Mouse (Mus musculus) cerebellum, adult 18-20 months (tissue): Measurements from ENCODE around the gene Magt1.
"Not testable (repeated sequence)": the region's sequence is repeated elsewhere in the genome, so short reads cannot be mapped to it uniquely, and the experiment has no call there.

Source experiments
- DNase-seq, 2 experiments: peaks; one replicate each; pipeline ENCODE4 v3.0.0; 2021

Gene Magt1

DNA sequence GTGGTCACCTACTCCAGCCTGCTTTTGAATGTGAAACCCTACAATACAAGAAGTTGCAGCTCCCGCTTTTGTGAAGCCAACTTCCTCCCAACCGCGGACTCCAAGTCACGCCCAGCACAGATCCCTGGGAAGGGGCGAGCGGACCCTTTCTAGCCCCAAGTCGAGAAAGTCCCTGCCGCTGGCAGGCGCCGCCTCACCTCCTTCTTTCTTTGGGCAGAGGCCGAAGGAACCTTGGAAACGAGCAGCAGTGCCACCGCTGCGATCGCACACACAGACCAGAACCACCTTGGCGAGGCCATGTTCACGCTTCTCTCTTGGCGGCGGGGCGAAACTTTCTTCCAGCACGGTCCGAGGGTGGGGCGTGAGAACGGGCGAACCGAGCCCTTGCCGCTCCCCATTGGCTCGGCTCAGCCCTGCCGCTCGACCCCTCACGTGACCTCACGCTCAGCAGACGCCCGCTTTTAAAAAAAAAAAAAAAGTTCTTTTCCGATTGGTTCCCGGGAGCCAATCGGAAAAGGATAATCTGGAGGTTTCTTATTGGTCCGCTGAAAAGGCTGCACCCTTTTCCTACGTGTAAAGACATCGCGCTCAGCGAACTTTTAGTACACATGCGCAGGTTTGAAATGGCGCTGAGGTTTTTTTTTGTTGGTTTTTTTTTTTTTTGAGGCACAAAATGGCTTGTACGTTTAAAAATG lies at the start of gene Magt1:
TSS of gene Magt1 (minus strand) at position 442 of the 695 bp plus-strand sequence.
- peak; percentile 78 to 88 for DNase-seq

DNA sequence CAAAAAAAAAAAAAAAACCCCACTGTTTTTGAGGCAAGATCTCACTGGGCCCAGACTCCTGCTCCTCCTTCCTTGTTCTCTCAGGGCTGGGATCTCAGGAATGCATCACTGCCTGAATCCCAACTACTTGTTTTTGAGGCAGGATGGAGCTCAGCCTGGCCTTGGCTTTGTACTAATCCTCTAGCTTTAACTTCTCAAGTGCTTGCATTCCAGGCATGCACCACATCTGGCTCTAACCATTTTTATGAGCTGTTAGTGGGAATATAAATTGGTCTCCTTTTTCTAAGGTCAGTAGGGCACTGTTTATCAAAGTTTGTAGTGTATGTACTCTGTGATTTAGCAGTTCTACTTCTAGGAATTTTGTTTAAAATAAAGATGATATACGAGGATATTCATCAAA lies 36.5 kb upstream of the Magt1 start:
- no peak for DNase-seq

DNA sequence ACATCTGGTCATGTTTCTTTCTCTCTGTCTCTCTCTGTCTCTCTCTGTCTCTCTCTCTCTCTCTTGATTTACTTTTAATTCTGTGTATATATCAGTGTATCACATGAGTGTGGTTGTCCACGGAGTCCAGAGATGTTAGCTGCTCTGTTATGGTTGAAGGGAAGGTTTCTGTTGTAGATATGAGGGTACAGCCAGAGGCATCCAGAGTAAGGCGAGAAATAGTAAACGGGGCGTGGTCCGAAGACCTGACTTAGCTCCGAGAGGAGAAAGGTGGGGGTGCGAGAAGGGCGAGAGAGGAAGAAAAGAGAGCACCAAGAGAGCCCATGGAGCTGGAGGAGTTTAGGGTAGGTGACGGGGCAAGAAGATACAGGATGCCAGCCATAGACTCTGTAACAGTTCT lies 34.2 kb upstream of the Magt1 start:
- DNase-seq: no peak

DNA sequence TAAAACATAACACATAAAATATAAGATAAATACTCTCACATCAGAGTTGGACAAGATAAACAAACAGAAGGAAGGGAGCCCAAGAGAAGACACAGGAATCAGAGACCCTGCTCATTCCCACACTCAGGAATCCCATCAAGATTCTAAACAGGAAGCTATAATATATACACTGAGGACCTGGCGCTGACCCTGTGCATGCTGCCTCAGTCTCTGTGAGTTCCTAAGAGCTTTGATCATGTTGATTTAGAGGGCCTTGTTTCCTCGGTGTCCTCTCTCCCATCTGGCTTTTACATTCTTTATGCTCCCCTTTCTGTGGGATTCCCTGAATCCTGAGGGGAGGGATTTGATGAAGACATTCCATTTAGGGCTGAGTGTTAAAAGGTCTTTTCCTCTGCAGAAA lies 33.7 kb upstream of the Magt1 start:
- no peak for DNase-seq

DNA sequence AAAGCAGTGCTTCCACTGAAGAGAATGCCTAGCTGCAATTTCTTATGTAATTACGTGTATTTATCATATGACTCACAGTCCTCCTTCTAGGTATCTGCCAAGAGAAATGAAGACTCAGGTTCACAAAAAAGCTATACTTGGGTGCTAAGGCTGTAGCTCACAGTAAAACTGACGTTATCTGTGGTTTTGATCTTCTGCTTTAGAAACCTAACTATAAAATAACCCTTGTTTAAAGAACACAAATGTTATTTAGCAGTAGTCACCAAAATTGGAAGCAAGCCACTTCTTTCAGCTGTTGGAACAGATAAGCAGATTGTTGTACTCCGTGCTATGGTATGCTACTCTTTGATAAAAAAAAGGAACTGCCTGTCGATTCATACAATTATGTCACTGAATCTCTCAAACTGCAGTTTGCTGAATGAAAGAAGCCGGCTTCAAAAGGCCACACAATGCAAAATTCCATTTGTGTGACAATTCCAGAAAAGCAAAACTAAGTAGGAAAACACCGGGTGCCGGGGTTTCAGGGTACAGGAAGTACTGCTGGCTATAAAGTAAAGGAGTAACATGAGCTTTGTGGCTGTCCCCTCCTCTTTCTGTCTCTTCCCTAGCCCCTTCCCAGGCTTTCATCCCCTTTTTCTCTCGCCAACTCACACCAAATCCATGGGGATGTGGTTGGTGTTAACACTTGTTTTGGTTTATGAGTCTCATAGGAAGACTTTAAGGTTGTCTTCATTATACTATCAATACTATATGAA lies 32.3 kb upstream of the Magt1 start:
- DNase-seq: no peak

DNA sequence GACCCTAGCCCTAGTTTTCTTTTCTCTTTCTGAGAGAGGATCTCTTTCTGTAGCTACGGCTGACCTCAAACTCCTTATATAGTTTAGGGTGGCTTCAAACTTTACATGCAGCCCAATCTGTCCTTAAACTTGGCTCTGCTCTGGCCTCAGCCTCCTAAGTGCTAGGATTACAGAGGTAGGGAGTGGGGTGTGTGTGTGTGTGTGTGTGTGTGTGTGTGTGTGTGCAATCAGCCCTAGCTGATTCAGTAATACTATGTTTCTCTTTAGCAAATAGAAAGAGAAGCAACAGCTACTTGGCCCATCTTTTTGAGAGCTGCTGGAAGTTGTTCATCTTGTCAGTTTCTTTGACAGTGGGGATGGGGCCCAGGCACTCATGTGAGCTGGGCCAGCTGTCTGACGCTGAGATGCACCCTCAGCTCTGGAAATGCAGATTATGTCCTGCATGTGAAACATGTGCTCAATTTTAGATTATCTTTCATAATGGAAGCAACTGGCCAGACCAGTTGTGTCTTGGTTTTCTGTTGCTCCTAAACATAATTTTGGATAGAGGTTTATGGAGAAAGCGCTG lies 25.6 kb upstream of the Magt1 start:
- DNase-seq: no peak

DNA sequence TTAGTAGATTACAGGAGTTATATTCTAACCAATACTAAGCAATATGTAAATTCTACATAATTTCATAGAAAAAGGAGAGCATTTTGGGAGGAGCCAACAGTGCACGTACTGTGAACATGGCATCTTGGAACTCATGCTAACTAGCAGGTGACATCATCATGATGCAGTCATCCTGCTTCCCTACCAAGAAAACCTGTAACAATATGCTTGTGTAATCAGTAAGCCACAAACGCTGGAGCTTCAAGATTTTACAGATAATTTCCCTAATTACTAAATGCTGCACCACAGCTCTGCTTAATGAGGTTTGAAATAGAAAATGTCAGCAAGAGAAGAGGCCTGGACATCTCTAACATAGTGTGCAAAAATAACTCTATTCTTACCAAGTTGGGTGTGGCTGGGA lies 24.0 kb upstream of the Magt1 start:
- DNase-seq: no peak

DNA sequence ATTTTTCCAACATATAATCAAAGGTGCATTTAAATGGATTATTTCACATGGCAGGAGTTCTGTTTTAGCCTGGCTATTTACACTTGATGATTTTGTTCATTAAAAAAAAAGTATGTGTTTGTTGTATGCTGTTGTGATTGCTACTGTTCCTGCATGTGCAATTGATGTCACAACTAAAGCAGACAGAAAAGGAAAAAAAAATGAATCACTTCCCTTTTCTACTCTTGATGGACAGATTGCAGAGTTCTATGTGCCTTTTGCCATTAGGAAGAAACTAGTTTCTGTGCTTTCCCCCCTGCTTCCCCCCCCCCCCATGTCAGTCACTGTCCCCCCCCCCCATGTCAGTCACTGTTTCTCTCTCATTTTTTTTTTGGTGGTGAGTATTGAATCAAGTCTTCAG lies 19.4 kb upstream of the Magt1 start:
- DNase-seq: no peak

DNA sequence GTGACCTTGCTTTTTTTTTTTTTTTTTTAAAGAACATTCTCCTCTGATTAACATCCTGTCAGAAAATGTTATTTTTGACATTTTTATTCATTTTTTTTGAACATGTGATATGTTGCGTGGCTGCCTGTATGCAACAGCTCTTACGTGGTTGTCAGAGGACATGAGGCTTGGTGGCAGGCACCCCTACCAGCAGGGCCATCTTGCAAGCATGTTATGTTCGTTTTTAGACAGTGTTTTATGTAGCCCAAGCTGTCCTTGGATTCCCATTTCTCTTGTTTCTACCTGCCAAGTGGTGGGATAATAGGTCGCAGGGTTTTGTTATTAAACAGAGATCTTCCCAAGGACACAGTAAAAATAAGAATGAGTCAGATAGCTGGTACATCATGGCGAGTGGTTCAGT lies 18.5 kb upstream of the Magt1 start:
- DNase-seq: no peak

DNA sequence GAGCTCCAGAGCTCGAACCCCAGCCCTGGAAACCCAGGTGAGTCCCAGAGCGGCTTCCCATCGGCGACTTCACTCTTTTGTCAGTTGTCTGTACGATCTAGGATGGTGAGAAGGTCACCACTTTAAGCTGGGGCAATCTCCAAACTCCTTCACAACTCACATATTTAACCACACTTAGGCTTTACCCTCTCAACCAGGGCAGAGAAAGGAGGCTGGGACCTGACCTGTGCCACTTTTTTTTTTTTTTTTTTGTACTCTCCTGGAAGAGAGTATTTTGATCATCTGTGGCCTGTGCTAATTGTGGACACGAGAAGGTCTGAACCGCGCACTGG lies 15.6 kb upstream of the Magt1 start:
- no peak for DNase-seq

DNA sequence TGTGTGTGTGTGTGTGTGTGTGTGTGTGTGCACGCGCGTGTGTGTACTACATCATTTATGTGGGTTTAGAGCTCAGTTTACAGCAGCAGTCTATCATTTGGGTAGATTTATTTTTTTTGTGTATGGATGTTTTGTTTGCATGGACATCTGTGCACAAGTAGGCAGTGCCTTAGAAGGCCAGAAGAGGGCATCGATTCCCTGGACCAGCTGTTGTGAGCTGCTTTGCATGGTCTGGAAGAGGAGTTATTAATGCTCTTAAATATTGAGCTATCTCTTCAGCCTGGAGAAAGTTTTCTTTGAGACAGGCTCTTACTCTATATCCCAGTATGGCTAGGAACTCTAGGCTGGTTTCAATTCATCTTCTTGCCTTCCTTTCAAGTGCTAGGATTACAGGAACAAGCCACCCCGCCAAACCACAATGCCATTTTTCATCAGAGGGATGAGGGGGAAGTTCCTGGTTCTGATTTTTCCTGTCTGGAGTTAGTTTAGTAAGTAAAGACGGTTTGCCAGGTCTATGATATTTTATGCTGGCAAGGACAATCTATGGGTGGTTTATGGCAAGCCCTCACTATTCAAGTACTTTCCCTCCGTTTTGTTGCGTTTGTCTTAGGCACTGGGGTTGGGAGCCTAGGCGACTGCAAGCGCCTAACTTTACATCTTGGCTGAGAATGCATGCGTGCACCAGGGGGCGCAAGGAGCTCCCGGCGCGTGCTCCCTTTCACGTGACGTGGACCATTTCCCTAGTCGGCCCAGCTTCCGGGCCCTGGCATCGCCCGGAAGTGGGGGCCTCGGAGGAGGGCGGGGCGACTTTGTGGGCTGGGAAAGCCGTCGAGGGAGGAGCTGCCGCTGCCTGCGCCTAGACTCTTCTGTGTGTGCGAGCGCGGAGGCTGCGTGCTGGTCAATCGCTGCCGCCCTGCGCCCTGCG lies 15.0 kb upstream of the Magt1 start, which contains the start of gene Atp7a:
TSS of gene Atp7a (plus strand) at position 859 of the 925 bp plus-strand sequence.
- DNase-seq: peak; percentile 83 to 87

DNA sequence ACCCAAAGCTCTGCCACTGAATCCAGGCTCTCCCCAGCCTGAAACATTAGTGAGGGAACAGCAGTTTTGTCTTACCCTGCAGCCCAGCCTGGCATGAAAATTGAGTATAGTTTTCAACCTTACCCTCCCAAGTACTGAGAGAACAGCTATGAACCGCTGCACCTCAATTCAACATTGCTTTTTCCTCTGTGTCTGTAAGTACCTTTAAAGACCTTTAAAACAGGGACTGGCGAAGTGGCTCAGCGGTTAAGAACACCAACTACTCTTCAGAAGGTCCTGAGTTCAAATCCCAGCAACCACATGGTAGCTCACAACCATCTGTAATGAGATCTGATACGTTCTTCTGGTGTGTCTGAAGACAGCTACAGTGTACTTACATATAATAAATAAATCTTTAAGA lies 5.8 kb upstream of the Magt1 start:
- no peak for DNase-seq

DNA sequence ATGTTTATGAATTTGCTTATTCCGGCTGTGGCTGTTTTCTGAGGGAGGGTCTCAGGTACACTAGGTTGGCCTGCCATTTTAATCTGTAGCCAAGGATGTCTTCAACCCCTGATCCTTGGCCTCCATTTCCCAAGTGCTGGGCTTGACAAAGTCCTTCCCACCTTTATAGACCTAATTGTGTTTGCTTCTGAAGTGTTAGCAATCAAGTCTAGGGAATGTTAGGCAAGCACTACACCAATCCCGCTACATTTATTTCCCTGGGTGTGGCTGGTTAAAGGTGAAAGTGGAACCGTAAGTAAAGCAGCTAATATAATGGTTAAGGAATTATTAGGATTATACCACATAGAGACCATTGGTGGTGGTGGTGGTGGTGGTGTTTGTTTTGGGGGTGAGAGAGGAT lies 5.4 kb upstream of the Magt1 start:
- no peak for DNase-seq

DNA sequence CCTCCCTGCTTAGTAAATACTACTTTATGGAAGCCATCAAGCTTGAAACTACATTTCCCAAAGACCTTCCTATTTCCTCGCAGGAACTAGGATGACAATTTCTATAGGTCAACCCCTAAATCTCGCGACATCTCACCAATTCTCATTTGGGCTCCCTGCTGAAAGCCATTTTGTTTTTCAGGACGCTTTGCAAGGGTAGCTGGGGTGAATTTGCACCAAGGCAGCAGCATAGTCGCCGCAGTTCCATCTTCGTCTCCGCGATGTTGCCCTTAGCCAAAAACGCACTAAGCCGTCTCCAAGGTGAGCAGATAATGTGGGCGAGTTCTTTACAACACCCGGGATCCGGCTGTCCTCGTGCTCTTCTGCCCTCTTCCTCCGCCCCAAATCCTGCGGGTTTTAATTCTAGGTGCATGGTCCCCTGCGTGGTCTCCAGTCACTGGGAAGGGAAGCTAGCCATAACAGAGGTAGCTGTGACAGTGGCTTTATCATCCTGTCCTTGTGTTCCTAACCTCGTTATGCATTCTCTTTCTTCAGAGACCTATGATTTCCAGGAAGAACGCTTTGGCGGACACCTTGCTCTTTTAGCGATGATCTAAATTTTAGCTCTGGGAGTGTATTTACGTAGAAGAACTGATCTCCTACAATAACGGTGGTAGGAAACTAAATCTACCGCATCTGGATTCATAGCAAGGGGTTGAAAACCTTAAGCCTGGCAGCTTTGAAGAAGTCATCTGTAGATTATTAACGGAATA lies 4.0 kb upstream of the Magt1 start, which contains the start of gene Cox7b:
TSS of gene Cox7b (plus strand) at position 130 of the 752 bp plus-strand sequence.
- peak; percentile 76 to 84 for DNase-seq

DNA sequence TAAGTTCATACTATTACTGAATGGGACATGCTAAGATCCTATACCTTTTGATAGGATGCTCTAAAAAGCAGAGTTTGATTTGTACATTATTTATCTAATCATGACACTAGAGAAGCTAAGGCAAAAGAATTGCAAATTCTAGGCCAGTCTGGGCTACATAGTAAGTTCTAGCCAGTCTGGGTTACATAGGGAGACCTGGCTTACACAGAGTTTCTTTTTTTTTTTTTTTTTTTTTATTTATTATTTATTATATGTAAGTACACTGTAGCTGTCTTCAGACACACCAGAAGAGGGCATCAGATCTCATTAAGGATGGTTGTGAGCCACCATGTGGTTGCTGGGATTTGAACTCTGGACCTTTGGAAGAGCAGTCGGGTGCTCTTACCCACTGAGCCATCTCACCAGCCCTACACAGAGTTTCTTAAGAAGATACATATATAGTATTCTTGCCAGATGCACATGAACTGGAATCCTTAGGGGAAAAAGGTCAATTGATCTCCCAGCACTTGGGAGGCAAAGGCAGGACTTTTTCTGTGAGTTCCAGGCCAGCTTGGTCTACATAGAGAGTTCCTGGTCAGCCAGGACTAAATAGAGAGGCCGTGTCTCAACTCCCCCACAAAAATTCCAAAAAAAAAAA lies 3.2 kb upstream of the Magt1 start:
- not testable (repeated sequence) for DNase-seq

DNA sequence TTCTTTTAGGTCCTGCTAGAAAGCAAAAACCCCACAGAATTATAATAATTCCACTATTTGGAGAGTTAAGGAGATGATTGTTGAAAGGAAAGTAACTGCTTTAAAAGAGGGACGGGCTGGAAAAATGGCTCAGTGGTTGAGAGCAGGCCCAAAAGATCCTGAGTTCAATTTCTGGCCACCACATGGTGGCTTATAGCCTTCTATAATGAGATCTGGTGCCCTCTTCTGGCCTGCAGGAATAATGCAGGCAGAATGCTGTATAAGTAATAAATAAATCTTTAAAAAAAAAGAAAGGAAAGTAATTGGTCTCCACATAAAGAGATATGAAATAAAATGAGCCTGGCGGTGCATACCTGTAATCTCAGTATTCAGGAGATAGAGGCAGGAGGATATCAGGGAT lies 1.5 kb upstream of the Magt1 start:
- peak; percentile 51 to 57 for DNase-seq

DNA sequence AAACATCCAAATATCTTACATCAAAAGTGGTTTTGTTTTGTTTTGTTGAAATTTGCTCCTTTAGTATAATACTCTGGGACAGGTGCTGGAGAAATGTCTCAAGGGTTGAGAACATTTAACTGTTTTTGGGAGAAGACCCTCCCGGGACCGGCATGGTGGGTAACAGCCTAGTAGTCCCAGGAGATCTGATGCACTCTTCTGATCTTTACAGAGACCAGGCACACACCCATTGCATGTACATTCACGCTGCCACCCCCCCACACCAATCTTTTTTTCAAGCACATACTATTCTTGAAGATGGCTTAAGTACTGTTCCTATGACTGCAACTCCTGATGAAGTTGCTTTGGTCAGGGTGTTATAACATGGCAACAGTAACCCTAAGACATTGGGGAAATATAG lies 853 bp upstream of the Magt1 start:
- no peak for DNase-seq

DNA sequence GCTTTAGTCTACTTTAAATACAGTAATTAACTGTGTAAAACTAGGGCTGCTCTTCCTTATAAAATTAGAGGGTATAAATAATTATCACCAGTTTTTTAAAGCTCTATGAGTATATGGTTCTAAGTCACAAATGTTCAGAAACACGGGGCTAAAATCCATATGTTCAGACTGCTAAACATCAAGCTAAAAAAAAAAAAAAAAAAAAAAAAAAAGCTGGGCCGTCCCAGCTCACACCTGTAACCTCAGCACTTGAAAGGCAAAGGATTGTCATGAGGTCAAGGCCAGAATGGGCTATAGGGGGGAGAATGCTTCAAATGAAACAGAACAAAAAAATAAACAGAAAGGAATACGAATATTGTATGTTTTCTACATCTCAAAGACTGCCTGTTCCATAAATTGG lies 944 bp downstream of the Magt1 start:
- no peak for DNase-seq

DNA sequence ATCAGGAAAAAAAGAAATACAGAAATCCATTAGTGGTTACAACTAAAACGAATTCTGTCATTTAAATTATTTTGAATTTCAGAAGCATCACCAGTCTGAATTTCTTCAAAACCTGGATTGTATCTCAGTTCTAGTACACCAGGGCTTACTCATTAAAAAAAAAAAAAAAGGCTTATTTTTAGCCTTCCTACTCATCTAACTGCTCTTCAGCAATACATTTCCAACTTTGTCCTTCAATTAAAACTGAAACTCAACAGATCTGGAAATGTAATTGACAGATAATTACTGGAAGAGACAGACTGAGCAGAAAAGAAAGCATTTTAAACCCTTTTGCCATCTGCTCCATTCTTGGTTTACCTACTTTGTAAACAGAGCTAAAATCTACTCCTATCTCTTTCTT lies 10.1 kb downstream of the Magt1 start:
- DNase-seq: no peak

DNA sequence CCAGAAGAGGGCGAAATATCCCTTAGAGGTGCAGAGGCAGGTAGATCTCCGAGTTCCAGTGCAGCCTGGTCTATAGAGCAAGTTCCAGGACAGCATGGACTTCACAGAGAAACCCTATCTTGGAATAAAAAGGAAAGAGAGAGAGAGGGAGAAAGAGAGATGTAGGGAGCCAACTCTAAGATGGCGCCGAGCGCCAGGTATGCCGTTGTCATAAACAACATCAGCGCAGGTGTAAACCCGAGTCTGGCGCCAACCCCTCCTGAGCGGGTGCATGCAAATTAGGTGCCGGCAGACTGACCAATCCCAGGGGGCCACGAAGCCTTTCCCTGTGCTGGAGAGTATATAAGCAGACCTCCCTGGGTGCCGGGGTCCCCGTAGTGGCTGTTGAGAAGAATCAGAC lies 54.6 kb downstream of the Magt1 start:
- not testable (repeated sequence) for DNase-seq

DNA sequence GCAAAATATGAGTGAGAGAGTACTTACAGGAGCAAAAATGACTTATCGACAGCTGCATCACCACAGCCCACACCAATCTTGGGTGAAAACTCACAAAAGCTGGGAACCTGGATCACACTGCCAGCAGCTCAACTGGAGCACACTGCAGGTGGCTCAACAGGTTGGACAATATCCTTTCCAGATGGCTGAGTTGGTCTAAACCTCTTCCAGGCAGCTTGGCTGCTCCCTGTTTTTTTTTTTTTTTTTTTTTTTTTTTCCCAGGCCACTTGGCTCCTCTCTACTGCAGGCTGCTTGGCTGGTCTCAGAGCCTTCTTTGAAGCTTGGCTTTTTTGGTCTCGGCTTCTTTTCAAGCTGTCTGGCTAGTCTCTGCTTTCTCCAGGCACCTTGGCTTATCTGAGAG lies 57.7 kb downstream of the Magt1 start:
- peak; percentile 7 to 45 for DNase-seq

DNA sequence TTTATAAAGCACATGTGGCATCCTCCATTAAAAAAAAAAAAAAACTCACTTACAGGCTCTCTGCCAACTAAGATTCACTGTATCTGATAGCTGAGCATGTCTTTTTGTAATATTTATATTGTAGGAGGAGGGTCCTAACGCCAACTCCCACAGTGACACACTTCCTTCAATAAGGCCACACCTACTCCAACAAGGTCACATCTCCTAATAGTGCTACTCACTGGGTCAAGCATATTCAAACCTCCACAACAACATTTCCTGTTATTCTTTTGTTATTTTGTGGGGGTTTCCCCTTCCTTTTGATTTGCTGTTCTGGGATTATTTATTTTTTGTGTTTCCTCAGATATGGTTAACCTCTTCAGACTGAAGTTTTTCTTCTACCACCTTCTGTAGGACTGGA lies 65.3 kb downstream of the Magt1 start:
- DNase-seq: no peak
